Mouse (Mus musculus) liver, embryonic 11.5 days (tissue): Measurements from ENCODE around the gene Keap1. TPM values are rescaled to one million over a fixed set of nuclear protein-coding genes. Genes with fewer than 3 reads are reported as not detected.
A peak's percentile ranks its signal among the peaks of the same experiment; 100 is the strongest.
"Not testable (repeated sequence)": the region's sequence is repeated elsewhere in the genome, so short reads cannot be mapped to it uniquely, and the experiment has no call there.

Experiments used
- ATAC-seq: fragments of 200-750 bp; cut with Nextera tagmentation; replicated peaks from 2 replicates; pipeline ENCODE4 v1.8.0; 2017; ENCODE audit warnings: moderate number of reproducible peaks, mild to moderate bottlenecking, moderate TSS enrichment, moderate library complexity; ENCODE audit not compliant: low FRiP score
- DNase-seq: peaks from one replicate; pipeline ENCODE4 v3.0.0-alpha.2; 2017; ENCODE audit warnings: low spot score
- H3K27ac ChIP-seq: fragments of 300-500 bp; sonication (generic); 2 replicates; pipeline ENCODE4 v1.5.1; 2014; ENCODE audit warnings: mild to moderate bottlenecking, low read depth, low read length, control low read depth
- H3K27me3 ChIP-seq: fragments of 300-500 bp; sonication (generic); replicated peaks from 2 replicates; pipeline ENCODE4 v1.6.1; 2014; ENCODE audit warnings: low read length, mixed read lengths; ENCODE audit not compliant: control insufficient read depth, insufficient read depth
- H3K36me3 ChIP-seq: fragments of 300-500 bp; sonication (generic); 2 replicates; pipeline ENCODE4 v1.6.1; 2014; ENCODE audit warnings: mild to moderate bottlenecking, low read length, moderate library complexity, mixed read lengths; ENCODE audit not compliant: control insufficient read depth, insufficient read depth
- H3K4me1 ChIP-seq: fragments of 300-500 bp; sonication (generic); replicated peaks from 2 replicates; pipeline ENCODE4 v1.6.1; 2014; ENCODE audit warnings: low read length, mixed read lengths; ENCODE audit not compliant: control insufficient read depth, insufficient read depth
- H3K4me2 ChIP-seq: fragments of 300-500 bp; sonication (generic); 2 replicates; pipeline ENCODE4 v1.6.1; 2014; ENCODE audit warnings: mild to moderate bottlenecking, control low read depth, moderate library complexity
- H3K4me3 ChIP-seq: fragments of 300-500 bp; sonication (generic); 2 replicates; pipeline ENCODE4 v1.5.1; 2014; ENCODE audit warnings: low read depth, low read length, control low read depth
- H3K9ac ChIP-seq: fragments of 300-500 bp; sonication (generic); 2 replicates; pipeline ENCODE4 v1.6.1; 2014; ENCODE audit warnings: low read depth, low read length, control low read depth
- H3K9me3 ChIP-seq: fragments of 300-500 bp; sonication (generic); 2 replicates; pipeline ENCODE4 v1.6.1; 2016; ENCODE audit warnings: low read length, inconsistent platforms, mixed read lengths; ENCODE audit not compliant: control insufficient read depth
- WGBS: fragments of 180-500 bp; shearing (Covaris S2); extraction: QIAGEN DNeasy Blood & Tissue Kit; methylation state at CpG from one replicate; pipeline ENCODE4 v1.1.7; 2014; 5-methylcytosine and 5-hydroxymethylcytosine counted together
- polyA plus RNA-seq: library from polyadenylated mRNA; unstranded; fragments of >200 nt; fragmentation: Nextera tagmentation; extraction: Ambion mirVana; gene quantifications from 2 replicates; pipeline ENCODE4 v1.2.1, GENCODE M21; 2014

Gene Keap1
- polyA plus RNA-seq, 1 experiment from 2014 or later = 43.8 TPM

- no peak for ATAC-seq
- Histone ChIP-seq H3K4me3 (no peak overlapping the region), H3K36me3 (peaks cover 86% of the 10 kb centered on the region), H3K9ac (0 out of 2 replicates have a peak overlapping the region, but pooled peaks have one; percentile 12), H3K4me2 (no peak overlapping the region), H3K4me1 (peaks cover 13% of the 10 kb centered on the region), H3K27me3 (no peaks in the 10 kb centered on the region), H3K27ac (peak overlapping the region; percentile 3; the same call in 1 of the 2 replicates), H3K9me3 (no peaks in the 10 kb centered on the region)
- WGBS = 90% methylated on average over 12 of the region's 12 CpGs
- DNase-seq = no peak
Measured at GRCm38 (mm10) chr9:21275727-21276126, 36.6 kb upstream of the Keap1 start.

- WGBS = 78% methylated on average over 7 of the region's 7 CpGs
- H3K9ac ChIP-seq = no peak overlapping the region
- peak overlapping the region; percentile 3; the same call in 1 of the 2 replicates for H3K27ac ChIP-seq
- peaks cover 86% of the 10 kb centered on the region for H3K36me3 ChIP-seq
- ATAC-seq (peak; percentile 33), DNase-seq (no peak)
- peaks cover 13% of the 10 kb centered on the region for H3K4me1 ChIP-seq
- H3K4me2 ChIP-seq = no peak overlapping the region
- H3K4me3 ChIP-seq = no peak overlapping the region
- no peaks in the 10 kb centered on the region for H3K27me3 ChIP-seq
- H3K9me3 ChIP-seq = no peaks in the 10 kb centered on the region
Measured at GRCm38 (mm10) chr9:21275013-21275710, 36.0 kb upstream of the Keap1 start.

GRCm38 (mm10) chr9:21274336-21274735, 35.2 kb upstream of the Keap1 start:
- WGBS = 78% methylated on average over 3 of the region's 3 CpGs
- Histone ChIP-seq H3K9ac (no peak overlapping the region), H3K4me3 (no peak overlapping the region), H3K4me1 (peaks cover 13% of the 10 kb centered on the region), H3K9me3 (no peaks in the 10 kb centered on the region), H3K27me3 (no peaks in the 10 kb centered on the region), H3K27ac (peak overlapping the region; percentile 16), H3K36me3 (peaks cover 84% of the 10 kb centered on the region), H3K4me2 (no peak overlapping the region)
- ATAC-seq (no peak), DNase-seq (no peak)

- WGBS = 77% methylated on average over 7 of the region's 7 CpGs
- Histone ChIP-seq H3K4me2 (no peak overlapping the region), H3K27me3 (no peaks in the 10 kb centered on the region), H3K9me3 (no peaks in the 10 kb centered on the region), H3K27ac (peak overlapping the region; percentile 16), H3K4me1 (peaks cover 13% of the 10 kb centered on the region), H3K9ac (no peak overlapping the region), H3K36me3 (peaks cover 81% of the 10 kb centered on the region), H3K4me3 (no peak overlapping the region)
- ATAC-seq (no peak; the same call in 1 of the 2 replicates), DNase-seq (no peak)
Measured at GRCm38 (mm10) chr9:21273520-21274228, 34.5 kb upstream of the Keap1 start.

GRCm38 (mm10) chr9:21273094-21273493, 33.9 kb upstream of the Keap1 start:
- ATAC-seq (no peak; the same call in 1 of the 2 replicates), DNase-seq (no peak)
- H3K27me3 ChIP-seq = no peaks in the 10 kb centered on the region
- 87% methylated on average over 8 of the region's 8 CpGs for WGBS
- no peak overlapping the region for H3K9ac ChIP-seq
- H3K27ac ChIP-seq = no peak overlapping the region
- no peak overlapping the region for H3K4me2 ChIP-seq
- H3K4me3 ChIP-seq = no peak overlapping the region
- H3K9me3 ChIP-seq = no peaks in the 10 kb centered on the region
- H3K4me1 ChIP-seq = peaks cover 13% of the 10 kb centered on the region
- H3K36me3 ChIP-seq = peaks cover 84% of the 10 kb centered on the region

GRCm38 (mm10) chr9:21272391-21272790, 33.2 kb upstream of the Keap1 start:
- H3K9ac ChIP-seq = no peak overlapping the region
- H3K27ac ChIP-seq = no peak overlapping the region
- DNase-seq = no peak
- no peaks in the 10 kb centered on the region for H3K9me3 ChIP-seq
- peaks cover 13% of the 10 kb centered on the region for H3K4me1 ChIP-seq
- 90% methylated on average over 9 of the region's 9 CpGs for WGBS
- no peak overlapping the region for H3K4me2 ChIP-seq
- H3K36me3 ChIP-seq = peaks cover 78% of the 10 kb centered on the region
- ATAC-seq = no peak
- no peak overlapping the region for H3K4me3 ChIP-seq
- H3K27me3 ChIP-seq = no peaks in the 10 kb centered on the region

GRCm38 (mm10) chr9:21269590-21269989, 30.4 kb upstream of the Keap1 start:
- not testable (repeated sequence) for H3K4me3 ChIP-seq, H3K27ac ChIP-seq, H3K4me2 ChIP-seq, H3K9me3 ChIP-seq, H3K9ac ChIP-seq, H3K27me3 ChIP-seq, ATAC-seq, DNase-seq
- Histone ChIP-seq H3K4me1 (peaks cover 23% of the 10 kb centered on the region), H3K36me3 (peaks cover 62% of the 10 kb centered on the region)
- 70% methylated on average over 5 of the region's 5 CpGs for WGBS

GRCm38 (mm10) chr9:21268305-21268704, 29.1 kb upstream of the Keap1 start:
- ATAC-seq (no peak), DNase-seq (no peak)

More at GRCm38 (mm10) chr9:21268305-21268704, 29.1 kb upstream of the Keap1 start:
- 95% methylated on average over 16 of the region's 16 CpGs for WGBS
- Histone ChIP-seq H3K9ac (no peak overlapping the region), H3K27ac (no peak overlapping the region), H3K4me1 (peaks cover 20% of the 10 kb centered on the region), H3K9me3 (no peaks in the 10 kb centered on the region), H3K4me2 (no peak overlapping the region), H3K4me3 (no peak overlapping the region), H3K27me3 (no peaks in the 10 kb centered on the region), H3K36me3 (peaks cover 50% of the 10 kb centered on the region)
